Mouse (Mus musculus): ENCODE results near the gene Trim67.
A peak's percentile ranks its signal among the peaks of the same experiment; 100 is the strongest.
"Not testable (repeated sequence)": the region's sequence is repeated elsewhere in the genome, so short reads cannot be mapped to it uniquely, and the experiment has no call there.

The Trim67 gene

GRCm38 (mm10) chr8:124831531-124831930 is 38.6 kb downstream of the Trim67 start:
- DNase-seq (ENCODE audit: low read depth, low spot score), result no peak

GRCm38 (mm10) chr8:124831941-124832340 is 39.0 kb downstream of the Trim67 start:
- no peak for DNase-seq (ENCODE audit: low read depth, low spot score)

GRCm38 (mm10) chr8:124833430-124834205 is 40.7 kb downstream of the Trim67 start:
- DNase-seq (ENCODE audit: low read depth, low spot score), result no peak

GRCm38 (mm10) chr8:124835848-124836247 is 43.0 kb downstream of the Trim67 start:
- no peak for DNase-seq (ENCODE audit: low read depth, low spot score)

GRCm38 (mm10) chr8:124836273-124836672 is 43.4 kb downstream of the Trim67 start:
- no peak for DNase-seq (ENCODE audit: low read depth, low spot score)

GRCm38 (mm10) chr8:124836907-124837306 is 44.0 kb downstream of the Trim67 start:
- DNase-seq (ENCODE audit: low read depth, low spot score), result no peak

GRCm38 (mm10) chr8:124837956-124838355 is 45.1 kb downstream of the Trim67 start:
- no peak for DNase-seq (ENCODE audit: low read depth, low spot score)

GRCm38 (mm10) chr8:124839371-124839770 is 46.5 kb downstream of the Trim67 start:
- DNase-seq (ENCODE audit: low read depth, low spot score), result no peak

- DNase-seq (ENCODE audit: low read depth, low spot score), result no peak
Observed at GRCm38 (mm10) chr8:124840900-124841299, 48.0 kb downstream of the Trim67 start.

GRCm38 (mm10) chr8:124841775-124842174 is 48.9 kb downstream of the Trim67 start:
- no peak for DNase-seq (ENCODE audit: low read depth, low spot score)

GRCm38 (mm10) chr8:124842929-124843328 is 50.0 kb downstream of the Trim67 start:
- not testable (repeated sequence) for DNase-seq (ENCODE audit: low read depth, low spot score)

- DNase-seq (ENCODE audit: low read depth, low spot score), result no peak
Observed at GRCm38 (mm10) chr8:124845131-124845530, 52.2 kb downstream of the Trim67 start.

GRCm38 (mm10) chr8:124845573-124845972 is 52.7 kb downstream of the Trim67 start:
- DNase-seq (ENCODE audit: low read depth, low spot score), result no peak

- DNase-seq (ENCODE audit: low read depth, low spot score), result no peak
Observed at GRCm38 (mm10) chr8:124853511-124853910, 60.6 kb downstream of the Trim67 start.

- DNase-seq (ENCODE audit: low read depth, low spot score), result no peak
Observed at GRCm38 (mm10) chr8:124859466-124859865, 66.6 kb downstream of the Trim67 start.

- DNase-seq (ENCODE audit: low read depth, low spot score), result no peak
Observed at GRCm38 (mm10) chr8:124860188-124860587, 67.3 kb downstream of the Trim67 start.

GRCm38 (mm10) chr8:124862321-124863162 is 69.7 kb downstream of the Trim67 start, which contains the start of the genes Gnpat and 2810004N23Rik:
TSS of gene Gnpat (plus strand) at chr8:124863033.
TSS of gene 2810004N23Rik (minus strand) at chr8:124863120.
- DNase-seq (ENCODE audit: low read depth, low spot score), result peak; percentile 78

GRCm38 (mm10) chr8:124863163-124863677 is 70.3 kb downstream of the Trim67 start:
- DNase-seq (ENCODE audit: low read depth, low spot score), result no peak

- no peak for DNase-seq (ENCODE audit: low read depth, low spot score)
Observed at GRCm38 (mm10) chr8:124863729-124864128, 70.8 kb downstream of the Trim67 start.

- no peak for DNase-seq (ENCODE audit: low read depth, low spot score)
Observed at GRCm38 (mm10) chr8:124866669-124867068, 73.8 kb downstream of the Trim67 start.

- DNase-seq (ENCODE audit: low read depth, low spot score), result no peak
Observed at GRCm38 (mm10) chr8:124867126-124867525, 74.2 kb downstream of the Trim67 start.

- DNase-seq (ENCODE audit: low read depth, low spot score), result no peak
Observed at GRCm38 (mm10) chr8:124869708-124870107, 76.8 kb downstream of the Trim67 start.
